Mouse (Mus musculus): ENCODE measurements around the gene Rnf144a.

Gene Rnf144a

GRCm38 (mm10) chr12:26410443-26410842 is 4.6 kb downstream of the Rnf144a start:
- no peak for DNase-seq (ENCODE audit: low spot score)

GRCm38 (mm10) chr12:26408707-26409106 is 6.3 kb downstream of the Rnf144a start:
- DNase-seq (ENCODE audit: low spot score) = no peak

- no peak for DNase-seq (ENCODE audit: low spot score)
Observed at GRCm38 (mm10) chr12:26404781-26405702, 10.0 kb downstream of the Rnf144a start.

GRCm38 (mm10) chr12:26403372-26404125 is 11.5 kb downstream of the Rnf144a start:
- no peak for DNase-seq (ENCODE audit: low spot score)

DNA sequence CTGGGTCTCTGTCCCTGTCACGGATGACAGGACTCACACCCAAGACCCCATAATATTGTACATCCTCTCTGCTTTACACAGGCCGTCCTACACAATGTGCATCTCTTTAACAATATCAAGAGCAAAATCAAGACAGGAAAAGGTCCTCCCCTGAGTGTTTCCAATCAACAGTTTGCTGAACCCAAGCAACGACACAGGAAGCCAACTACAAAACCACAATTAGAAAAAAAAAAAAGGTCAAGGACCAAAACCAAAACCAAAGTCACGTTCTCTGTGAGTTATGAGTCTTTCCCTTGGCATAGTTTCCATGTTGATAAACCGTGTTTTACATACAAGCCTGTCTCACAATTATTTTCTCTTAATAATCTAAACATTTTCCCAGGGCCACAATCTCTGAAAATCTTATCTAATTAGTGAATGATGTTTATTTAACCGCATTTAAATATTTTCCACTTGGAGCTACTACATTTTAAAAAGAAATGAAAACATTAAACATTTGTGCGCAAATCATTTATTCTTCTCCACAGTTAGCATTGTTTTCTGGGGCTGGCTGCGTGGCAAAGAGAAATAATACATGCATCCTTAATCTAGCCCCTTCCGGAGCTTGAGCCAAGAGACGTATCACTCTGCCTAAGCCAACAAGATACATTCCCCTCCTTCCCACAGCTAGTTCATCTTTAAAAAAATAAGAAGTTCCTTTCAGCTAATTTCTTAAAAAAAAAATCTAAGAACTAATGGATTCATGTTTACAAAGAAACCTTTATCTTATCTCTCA is 13.2 kb downstream of the Rnf144a start:
- no peak for DNase-seq (ENCODE audit: low spot score)

GRCm38 (mm10) chr12:26401254-26401653 is 13.8 kb downstream of the Rnf144a start:
- no peak for DNase-seq (ENCODE audit: low spot score)

GRCm38 (mm10) chr12:26400762-26401161 is 14.3 kb downstream of the Rnf144a start:
- DNase-seq (ENCODE audit: low spot score) = no peak

DNA sequence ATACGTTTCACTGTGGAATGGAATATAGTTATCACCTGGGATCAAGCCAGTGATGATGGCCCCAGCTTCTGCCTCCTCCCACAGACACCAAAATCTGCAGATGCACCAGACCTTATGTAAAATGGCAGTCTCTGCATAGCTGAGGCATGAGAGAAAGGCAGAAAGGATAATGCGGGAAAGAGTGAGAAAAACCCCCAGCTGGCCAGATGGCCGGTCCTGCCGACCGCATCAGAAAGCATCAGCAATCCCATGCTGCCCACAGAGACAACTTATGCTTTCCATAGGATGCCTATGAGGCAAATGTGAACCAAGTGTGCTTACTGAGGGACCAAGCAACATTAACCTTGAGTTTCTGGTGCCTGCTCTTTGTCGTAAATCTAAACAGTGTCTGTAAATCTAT is 15.7 kb downstream of the Rnf144a start:
- no peak for DNase-seq (ENCODE audit: low spot score)

- DNase-seq (ENCODE audit: low spot score) = no peak
Observed at GRCm38 (mm10) chr12:26398597-26398996, 16.5 kb downstream of the Rnf144a start.

- no peak for DNase-seq (ENCODE audit: low spot score)
Observed at GRCm38 (mm10) chr12:26394485-26395470, 20.3 kb downstream of the Rnf144a start.

DNA sequence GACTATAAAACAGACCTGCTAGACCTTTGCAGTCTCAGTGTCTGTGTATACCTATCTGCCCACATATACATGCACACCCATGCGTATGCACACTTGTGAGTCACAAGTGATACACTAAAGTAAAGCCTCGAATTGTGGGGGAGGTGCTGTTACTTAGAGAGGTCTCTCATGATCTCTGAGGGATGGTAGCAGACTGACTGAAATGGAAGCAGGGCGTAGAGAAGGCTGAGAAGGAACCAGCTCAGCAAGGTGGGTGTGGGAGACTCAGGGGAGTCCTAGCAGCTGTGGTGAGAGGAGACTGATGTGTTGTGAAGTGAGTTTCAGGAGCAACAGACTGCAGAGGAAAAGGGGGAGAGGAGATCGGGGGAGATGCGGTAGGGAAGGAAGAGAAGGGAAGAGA is 21.8 kb downstream of the Rnf144a start:
- no peak for DNase-seq (ENCODE audit: low spot score)

DNA sequence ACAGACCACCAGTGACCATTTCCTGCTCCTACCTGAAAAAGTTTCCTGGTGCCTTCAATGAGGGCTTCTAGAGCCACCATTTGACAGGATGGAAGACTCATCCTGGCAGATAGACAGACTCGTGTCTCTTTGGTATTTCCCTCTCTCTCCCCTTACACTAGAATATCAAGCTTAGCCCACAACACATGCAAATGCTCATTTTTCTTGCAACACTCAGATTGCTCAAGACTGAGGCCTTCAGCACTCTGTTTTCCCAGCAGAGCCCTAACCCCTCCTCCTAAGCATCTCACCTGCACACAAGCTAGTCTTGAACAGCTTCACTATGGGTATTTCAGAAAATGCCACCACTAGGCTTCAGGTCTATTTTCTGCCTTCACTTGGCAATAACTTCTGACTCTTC is 23.9 kb downstream of the Rnf144a start:
- DNase-seq (ENCODE audit: low spot score) = no peak

DNA sequence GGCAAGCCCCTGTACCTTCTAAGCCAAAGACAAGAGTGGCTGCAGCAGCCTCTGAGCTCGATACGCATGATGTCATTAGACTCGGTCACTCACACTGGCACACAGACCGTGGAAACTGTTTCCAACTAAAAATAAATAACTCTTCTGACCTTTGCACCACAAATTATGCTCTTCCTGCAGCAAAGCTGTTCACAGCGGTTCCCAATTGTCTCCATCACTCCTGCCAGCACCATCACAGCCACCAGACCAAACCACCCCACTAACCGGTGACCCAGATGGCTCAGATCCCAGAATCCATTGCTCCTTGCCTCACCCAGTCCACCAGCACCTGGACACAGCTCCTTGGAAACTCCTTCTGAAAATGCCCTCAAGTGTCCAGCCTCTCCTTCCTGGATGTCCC is 27.5 kb downstream of the Rnf144a start:
- no peak for DNase-seq (ENCODE audit: low spot score)

- DNase-seq (ENCODE audit: low spot score) = no peak
Observed at GRCm38 (mm10) chr12:26386947-26387346, 28.1 kb downstream of the Rnf144a start.

GRCm38 (mm10) chr12:26386189-26386588 is 28.9 kb downstream of the Rnf144a start:
- no peak for DNase-seq (ENCODE audit: low spot score)

DNA sequence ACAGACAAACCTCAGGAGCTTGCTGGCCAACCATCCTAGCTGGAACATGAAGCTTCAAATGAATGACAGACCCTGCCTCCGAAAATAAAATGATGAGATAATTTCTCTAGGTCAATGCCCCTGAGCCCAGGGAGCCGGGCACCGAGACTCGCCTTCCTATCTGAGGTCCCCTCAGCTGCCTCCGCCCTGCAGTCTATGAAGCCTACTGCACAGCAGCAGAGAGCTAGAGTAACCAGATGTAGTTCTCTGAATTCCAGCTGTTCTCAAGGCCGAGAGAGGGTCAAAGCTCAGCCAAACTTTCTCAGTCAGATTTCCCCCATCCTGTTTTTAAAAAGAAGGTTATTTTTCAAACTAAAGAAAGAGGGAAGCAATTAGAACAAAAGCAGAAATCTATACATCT is 29.3 kb downstream of the Rnf144a start:
- no peak for DNase-seq (ENCODE audit: low spot score)

- no peak for DNase-seq (ENCODE audit: low spot score)
Observed at GRCm38 (mm10) chr12:26381730-26382129, 33.3 kb downstream of the Rnf144a start.

- DNase-seq (ENCODE audit: low spot score) = no peak
Observed at GRCm38 (mm10) chr12:26379797-26380196, 35.3 kb downstream of the Rnf144a start.

GRCm38 (mm10) chr12:26377691-26378090 is 37.4 kb downstream of the Rnf144a start:
- DNase-seq (ENCODE audit: low spot score) = no peak

GRCm38 (mm10) chr12:26376541-26377323 is 38.3 kb downstream of the Rnf144a start:
- no peak for DNase-seq (ENCODE audit: low spot score)

All from spleen, adult 12 weeks (tissue).